Mouse (Mus musculus): ENCODE measurements around the gene Lrig1. TPM values are rescaled to one million over a fixed set of nuclear protein-coding genes. Genes with fewer than 3 reads are reported as not detected.

The Lrig1 gene
- total and polyA plus RNA-seq, 3 experiments, result 0.58 to 0.75 TPM; not detected in 1

GRCm38 (mm10) chr6:94685611-94686010 lies 14.3 kb downstream of the Lrig1 start:
- Histone ChIP-seq H3K27me3 (ENCODE audit: control insufficient read depth in 1 of 2, insufficient read depth in 2 of 2, low read length in 2 of 2) (no peaks in the 10 kb centered on the region), H3K4me1 (ENCODE audit: control insufficient read depth in 1 of 2, insufficient read depth in 2 of 2, low read length in 2 of 2) (peaks cover 17 to 19% of the 10 kb centered on the region in 2 experiments), H3K9me3 (replicated peaks; ENCODE audit: insufficient read depth, low read length) (no peaks in the 10 kb centered on the region), H3K79me2 (ENCODE audit: control insufficient read depth, insufficient read depth, low read length, poor library complexity) (no peaks in the 10 kb centered on the region; the same call in 1 of the 2 replicates), H3K4me3 (ENCODE audit: control insufficient read depth in 1 of 2, insufficient read depth in 1 of 2, low read depth in 2 of 2, low read length in 2 of 2) (no peak overlapping the region), H3K27ac (ENCODE audit: control insufficient read depth, low read depth, low read length) (no peak overlapping the region; the same call in 1 of the 2 replicates), H3K36me3 (ENCODE audit: control insufficient read depth in 1 of 2, insufficient read depth in 2 of 2, low read length in 2 of 2) (peaks cover 0 to 9% of the 10 kb centered on the region in 2 experiments; a peak in 2 of 4 replicates), H3K9ac (ENCODE audit: control insufficient read depth, low read depth, low read length, poor library complexity, severe bottlenecking) (no peak overlapping the region)
- TF ChIP-seq BHLHE40 (IDR thresholded peaks at IDR 0.05; ENCODE audit: borderline replicate concordance, low read depth, low read length) (no peak), MYC (IDR thresholded peaks at IDR 0.05; ENCODE audit: low read depth, low read length) (no peak), NELFE (IDR thresholded peaks at IDR 0.05; ENCODE audit: low read depth, low read length) (no peak), ZMIZ1 (IDR thresholded peaks at IDR 0.05; ENCODE audit: low read depth, low read length) (no peak), EP300 (IDR thresholded peaks at IDR 0.05; ENCODE audit: low read depth in 1 of 2, low read length in 2 of 2) (no peak), KAT2A (conservative IDR thresholded peaks at IDR 0.05; ENCODE audit: low read depth, low read length) (no peak), SIN3A (IDR thresholded peaks at IDR 0.05; ENCODE audit: low read length) (no peak), ELF1 (IDR thresholded peaks at IDR 0.05; ENCODE audit: low read depth, low read length) (no peak), ZC3H11A (IDR thresholded peaks at IDR 0.05; ENCODE audit: low read depth, low read length) (no peak), RCOR1 (IDR thresholded peaks at IDR 0.05; ENCODE audit: low read depth, low read length) (no peak), E2F4 (IDR thresholded peaks at IDR 0.05; ENCODE audit: borderline replicate concordance, low read depth, low read length) (no peak), MYB (IDR thresholded peaks at IDR 0.05; ENCODE audit: low read depth, low read length) (no peak), GATA1 (IDR thresholded peaks at IDR 0.05; ENCODE audit: low read depth, low read length) (no peak), TAL1 (IDR thresholded peaks at IDR 0.05; ENCODE audit: low read length) (no peak), CHD1 (IDR thresholded peaks at IDR 0.05; ENCODE audit: low read depth, low read length) (no peak), TCF12 (IDR thresholded peaks at IDR 0.05; ENCODE audit: low read depth, low read length) (no peak), CTCF (IDR thresholded peaks at IDR 0.05 in 2 of 3, conservative IDR thresholded peaks at IDR 0.05 in 1 of 3; ENCODE audit: control insufficient read depth in 1 of 3, insufficient read depth in 1 of 3, low read depth in 2 of 3, low read length in 3 of 3, poor library complexity in 1 of 3, severe bottlenecking in 1 of 3) (no peak), MAX (IDR thresholded peaks at IDR 0.05; ENCODE audit: low read length) (no peak), ZKSCAN1 (IDR thresholded peaks at IDR 0.05; ENCODE audit: low read depth, low read length) (no peak)
- DNase-seq (ENCODE audit: low read depth, low spot score), result no peak

DNA sequence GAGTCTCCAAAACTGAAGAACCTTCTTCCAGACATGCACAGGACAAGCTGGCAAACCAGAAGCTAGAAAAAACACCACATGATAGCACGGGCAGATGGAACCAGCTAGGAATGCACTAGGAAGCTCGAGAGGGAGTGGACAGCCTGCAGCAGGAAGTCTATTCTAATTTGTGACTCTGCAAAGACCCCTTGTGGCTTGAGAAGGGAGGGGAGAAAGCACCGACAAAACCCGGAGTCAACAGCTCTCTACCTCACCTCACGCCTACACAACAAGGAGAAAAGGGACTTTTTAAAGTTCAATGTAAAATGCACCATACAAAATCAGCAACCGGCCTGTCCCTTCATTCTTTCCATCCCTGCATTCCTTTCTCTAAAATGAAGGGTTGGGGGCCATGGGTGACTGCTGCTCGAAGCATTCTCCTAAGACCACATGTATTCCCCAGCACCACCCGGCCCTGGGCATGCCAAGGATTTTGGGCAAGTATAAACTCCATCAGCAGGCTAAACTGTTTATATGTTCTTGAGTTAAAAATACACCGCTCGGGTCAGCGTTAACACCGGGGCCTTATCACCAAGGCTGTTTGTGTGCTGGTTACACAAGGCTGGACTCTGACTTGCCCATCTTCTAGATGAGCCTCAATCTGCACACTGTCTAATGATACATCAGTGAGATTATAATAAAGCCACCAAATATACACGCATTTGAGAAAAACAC lies 15.0 kb downstream of the Lrig1 start:
- Histone ChIP-seq H3K27me3 (ENCODE audit: control insufficient read depth in 1 of 2, insufficient read depth in 2 of 2, low read length in 2 of 2) (no peaks in the 10 kb centered on the region), H3K27ac (ENCODE audit: control insufficient read depth, low read depth, low read length) (no peak overlapping the region), H3K9me3 (replicated peaks; ENCODE audit: insufficient read depth, low read length) (no peaks in the 10 kb centered on the region), H3K4me3 (ENCODE audit: control insufficient read depth in 1 of 2, insufficient read depth in 1 of 2, low read depth in 2 of 2, low read length in 2 of 2) (no peak overlapping the region), H3K9ac (ENCODE audit: control insufficient read depth, low read depth, low read length, poor library complexity, severe bottlenecking) (no peak overlapping the region), H3K36me3 (ENCODE audit: control insufficient read depth in 1 of 2, insufficient read depth in 2 of 2, low read length in 2 of 2) (peaks cover 0 to 9% of the 10 kb centered on the region in 2 experiments; a peak in 2 of 4 replicates), H3K79me2 (ENCODE audit: control insufficient read depth, insufficient read depth, low read length, poor library complexity) (no peaks in the 10 kb centered on the region; the same call in 1 of the 2 replicates), H3K4me1 (ENCODE audit: control insufficient read depth in 1 of 2, insufficient read depth in 2 of 2, low read length in 2 of 2) (peaks cover 17 to 19% of the 10 kb centered on the region in 2 experiments)
- DNase-seq (ENCODE audit: low read depth, low spot score), result no peak
- no peak for TF ChIP-seq RAD21 (IDR thresholded peaks at IDR 0.05; ENCODE audit: low read depth, low read length)
- TF ChIP-seq MYC (IDR thresholded peaks at IDR 0.05; ENCODE audit: low read depth, low read length), result no peak
- no peak for TF ChIP-seq USF2 (IDR thresholded peaks at IDR 0.05; ENCODE audit: borderline replicate concordance in 1 of 2, insufficient read depth in 1 of 2, low read depth in 1 of 2, low read length in 2 of 2)
- no peak for TF ChIP-seq KAT2A (conservative IDR thresholded peaks at IDR 0.05; ENCODE audit: low read depth, low read length)
